Mouse (Mus musculus) ovary, adult 18-20 months (tissue): ENCODE measurements around the gene Cwf19l2.
"Not testable (repeated sequence)": the region's sequence is repeated elsewhere in the genome, so short reads cannot be mapped to it uniquely, and the experiment has no call there.

Experiments
- DNase-seq: peaks from one replicate; pipeline ENCODE4 v3.0.0; 2022; ENCODE audit warnings: low spot score, mixed read lengths

Cwf19l2 gene

GRCm38 (mm10) chr9:3403251-3404208, at the start of gene Cwf19l2:
Gene Cwf19l2, plus strand, starts transcription at chr9:3403592.
- DNase-seq: peak; percentile 78

- not testable (repeated sequence) for DNase-seq
Observed at GRCm38 (mm10) chr9:3376323-3376722, 27.1 kb upstream of the Cwf19l2 start.

GRCm38 (mm10) chr9:3404372-3404771, 980 bp downstream of the Cwf19l2 start:
- no peak for DNase-seq

GRCm38 (mm10) chr9:3439555-3440300, 36.3 kb downstream of the Cwf19l2 start:
- not testable (repeated sequence) for DNase-seq

GRCm38 (mm10) chr9:3471897-3472296, 68.5 kb downstream of the Cwf19l2 start:
- no peak for DNase-seq

GRCm38 (mm10) chr9:3518645-3519044, 115.3 kb downstream of the Cwf19l2 start:
- DNase-seq: no peak

GRCm38 (mm10) chr9:3519178-3519577, 115.8 kb downstream of the Cwf19l2 start:
- DNase-seq: no peak

GRCm38 (mm10) chr9:3521031-3521430, 117.6 kb downstream of the Cwf19l2 start:
- no peak for DNase-seq
